Mouse (Mus musculus) frontal cortex, postnatal 25 days (tissue): ENCODE measurements around the gene Atxn7l2.

ENCODE experiments used
- DNase-seq, 2 experiments: peaks; one replicate each; pipeline ENCODE4 v3.0.0; 2022; ENCODE audit warnings: low spot score in 2 of 2

The Atxn7l2 gene

GRCm38 (mm10) chr3:108205601-108206000 is 5.1 kb downstream of the Atxn7l2 start:
- DNase-seq = no peak

DNA sequence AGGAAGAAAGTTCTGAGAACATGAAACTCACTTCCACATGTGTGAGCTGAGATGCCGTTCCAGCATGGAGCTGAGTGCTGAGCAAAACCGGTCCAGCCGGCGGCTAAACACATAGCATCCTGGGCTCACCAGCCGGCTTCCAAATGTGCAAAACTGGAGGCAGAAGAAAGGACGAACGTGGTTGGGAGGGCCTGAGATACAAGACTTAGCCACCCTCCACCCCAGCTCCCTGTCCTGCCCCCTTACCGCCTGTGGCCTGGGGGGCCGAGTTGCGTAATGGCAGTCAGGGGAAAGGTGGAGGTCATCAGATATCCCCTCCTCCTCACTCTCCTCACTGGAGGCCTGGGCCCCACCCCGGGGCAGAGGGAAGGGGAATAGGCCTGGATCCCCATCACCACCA is 6.3 kb downstream of the Atxn7l2 start:
- no peak for DNase-seq

- DNase-seq = peak; percentile 74 to 81
Observed at GRCm38 (mm10) chr3:108203621-108204325, 7.0 kb downstream of the Atxn7l2 start.

GRCm38 (mm10) chr3:108203212-108203611 is 7.5 kb downstream of the Atxn7l2 start:
- no peak for DNase-seq

DNA sequence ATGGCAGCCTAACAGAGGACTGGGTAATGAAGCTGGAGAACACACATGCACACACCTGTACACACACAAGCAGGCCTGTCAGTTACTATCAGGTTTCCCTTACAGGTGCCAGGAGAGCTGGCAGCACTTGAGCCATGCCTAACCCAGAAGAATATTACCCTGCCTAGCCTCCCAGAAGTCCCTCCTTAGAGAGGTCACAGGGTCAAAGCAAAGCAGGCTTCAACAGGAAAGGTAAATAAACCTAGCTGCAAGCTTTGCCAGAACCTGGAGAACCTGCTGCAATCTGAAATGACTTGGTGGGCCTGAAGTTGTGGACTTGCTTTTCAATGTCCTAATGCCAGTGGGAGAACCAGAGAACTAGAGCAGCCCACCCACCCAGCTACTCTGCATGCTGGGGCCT is 8.2 kb downstream of the Atxn7l2 start:
- DNase-seq = no peak

- DNase-seq = peak; percentile 80 to 84
Observed at GRCm38 (mm10) chr3:108200329-108201323, 10.1 kb downstream of the Atxn7l2 start, which contains the start of gene Cyb561d1. Gene Cyb561d1 (minus strand): TSS chr3:108201212.

GRCm38 (mm10) chr3:108199231-108199630 is 11.5 kb downstream of the Atxn7l2 start:
- no peak for DNase-seq

DNA sequence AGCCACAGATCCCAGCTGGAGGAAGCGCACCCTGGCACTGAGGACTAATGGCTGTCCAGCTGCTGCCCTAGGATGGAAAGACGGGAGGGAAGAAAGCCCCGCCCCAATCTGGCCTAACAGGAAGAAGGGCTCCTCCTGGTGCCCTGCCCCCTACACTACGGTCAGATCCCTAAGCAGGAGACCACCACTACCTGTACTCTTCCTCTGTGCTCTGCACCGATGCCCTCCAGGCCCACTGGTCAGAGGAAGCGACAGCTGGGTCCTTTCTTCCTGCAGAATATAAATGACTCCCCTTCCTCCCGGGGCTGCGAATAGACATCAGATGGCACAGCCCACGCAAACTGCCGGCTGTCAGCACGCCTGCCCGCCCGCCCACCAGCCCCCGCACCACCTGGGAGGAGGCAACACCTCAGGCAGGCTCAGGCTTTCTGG is 13.7 kb downstream of the Atxn7l2 start:
- DNase-seq = peak in 1 of 2 experiments; percentile 55

- DNase-seq = no peak
Observed at GRCm38 (mm10) chr3:108195941-108196590, 14.7 kb downstream of the Atxn7l2 start.

GRCm38 (mm10) chr3:108195287-108195686 is 15.4 kb downstream of the Atxn7l2 start:
- DNase-seq = no peak

- DNase-seq = no peak
Observed at GRCm38 (mm10) chr3:108193686-108194085, 17.0 kb downstream of the Atxn7l2 start.

DNA sequence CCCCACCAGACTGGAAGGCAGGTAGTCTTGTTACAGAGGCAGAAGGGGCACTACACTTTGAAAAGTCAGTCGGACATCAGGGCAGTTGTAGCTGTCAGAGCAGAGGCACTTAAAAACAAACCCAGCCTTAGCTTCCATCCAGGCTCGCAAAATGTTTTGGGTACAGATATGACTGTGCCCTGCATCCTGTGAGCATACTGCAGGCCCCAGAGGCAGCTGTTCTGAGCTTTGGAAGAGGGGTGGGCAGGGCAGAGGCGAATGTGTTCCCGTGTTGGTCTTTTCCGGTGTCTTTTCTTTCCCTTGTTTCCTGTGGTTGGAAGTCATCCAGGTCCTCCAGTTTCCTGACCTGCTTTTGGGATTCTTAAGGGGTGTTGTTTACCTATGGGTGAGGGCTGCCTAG is 20.8 kb downstream of the Atxn7l2 start:
- DNase-seq = no peak

DNA sequence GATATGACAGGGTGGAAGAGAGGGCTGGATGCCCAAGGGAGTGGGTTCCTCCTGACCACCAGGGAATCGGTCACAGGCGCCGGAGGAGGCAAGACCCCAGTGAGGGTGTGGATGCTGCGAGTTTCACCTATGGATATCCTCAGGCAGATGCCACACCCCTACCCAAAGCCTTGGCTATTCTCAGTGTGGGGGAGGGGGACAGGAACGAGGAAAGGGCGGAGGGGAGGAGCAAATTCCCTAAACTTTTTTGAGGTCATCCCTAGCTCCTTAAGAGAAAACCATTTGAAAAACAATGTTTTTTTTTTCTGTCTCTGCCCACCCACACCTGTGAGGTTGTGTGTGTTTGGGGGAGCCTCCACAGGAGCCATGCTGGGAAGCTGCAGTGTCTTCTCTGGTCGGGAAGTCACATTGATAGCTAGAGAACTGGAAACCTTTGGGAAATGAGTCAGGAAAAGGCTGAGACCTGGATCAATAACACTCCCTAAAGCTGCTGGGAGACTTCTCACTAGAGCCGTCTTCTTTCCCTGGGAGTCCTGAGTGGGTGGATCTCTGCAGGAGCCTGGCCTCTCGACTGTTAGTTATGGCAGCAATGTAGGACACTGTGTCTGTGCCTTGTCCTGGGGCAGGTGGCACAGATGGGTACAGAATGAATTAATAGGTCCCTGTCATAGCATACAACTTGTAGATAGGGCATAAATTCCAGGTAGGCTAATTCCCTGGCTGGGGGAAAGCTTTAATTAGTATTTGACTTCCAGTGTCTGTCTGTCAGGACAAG is 21.8 kb downstream of the Atxn7l2 start:
- no peak for DNase-seq

DNA sequence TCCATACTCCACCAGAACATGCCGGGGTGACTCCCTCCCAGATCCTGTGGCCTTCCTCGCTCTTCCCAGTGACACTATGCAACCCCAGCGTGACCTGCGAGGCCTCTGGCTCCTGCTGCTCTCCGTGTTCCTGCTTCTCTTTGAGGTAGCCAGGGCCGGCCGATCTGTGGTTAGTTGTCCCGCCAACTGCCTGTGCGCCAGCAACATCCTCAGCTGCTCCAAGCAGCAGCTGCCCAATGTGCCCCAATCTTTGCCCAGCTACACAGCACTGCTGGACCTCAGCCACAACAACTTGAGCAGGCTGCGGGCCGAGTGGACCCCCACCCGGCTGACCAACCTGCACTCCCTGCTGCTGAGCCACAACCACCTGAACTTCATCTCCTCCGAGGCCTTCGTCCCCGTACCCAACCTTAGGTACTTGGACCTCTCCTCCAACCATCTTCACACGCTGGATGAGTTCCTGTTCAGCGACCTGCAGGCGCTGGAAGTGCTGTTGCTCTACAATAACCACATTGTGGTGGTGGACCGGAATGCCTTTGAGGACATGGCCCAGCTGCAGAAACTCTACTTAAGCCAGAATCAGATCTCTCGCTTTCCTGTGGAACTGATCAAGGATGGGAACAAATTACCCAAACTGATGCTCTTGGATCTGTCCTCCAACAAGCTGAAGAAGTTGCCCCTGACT is 23.5 kb downstream of the Atxn7l2 start:
- DNase-seq = no peak

GRCm38 (mm10) chr3:108186098-108187047 is 24.4 kb downstream of the Atxn7l2 start, which contains the start of gene Amigo1:
Gene Amigo1 (plus strand): TSS chr3:108186335.
- DNase-seq = no peak

- DNase-seq = no peak
Observed at GRCm38 (mm10) chr3:108185460-108186097, 25.2 kb downstream of the Atxn7l2 start.

- DNase-seq = no peak
Observed at GRCm38 (mm10) chr3:108184742-108185141, 26.0 kb downstream of the Atxn7l2 start.

- DNase-seq = no peak
Observed at GRCm38 (mm10) chr3:108180514-108180913, 30.2 kb downstream of the Atxn7l2 start.
